Mouse (Mus musculus) left cerebral cortex, adult 18-20 months (tissue): ENCODE data around the gene Madcam1. TPM values are rescaled to one million over a fixed set of nuclear protein-coding genes. Genes with fewer than 3 reads are reported as not detected.

ENCODE experiments used
- DNase-seq, 2 experiments: peaks; one replicate each; pipeline ENCODE4 v3.0.0; 2021 to 2022; ENCODE audit warnings: low spot score in 2 of 2, mixed read lengths in 1 of 2
- long read RNA-seq, 2 experiments: library from polyadenylated mRNA; stranded (forward); transcript quantifications; one replicate each; pipeline ENCODE4 v2.0.0; 2021
- total RNA-seq, 2 experiments: library from RNA; stranded (reverse); gene quantifications; 2 replicates each; pipeline ENCODE4 v1.2.3; 2021

Madcam1 gene
- total RNA-seq = not detected
- long read RNA-seq, experiment 1 = 0 reads
- long read RNA-seq, experiment 2 = 0 reads

DNA sequence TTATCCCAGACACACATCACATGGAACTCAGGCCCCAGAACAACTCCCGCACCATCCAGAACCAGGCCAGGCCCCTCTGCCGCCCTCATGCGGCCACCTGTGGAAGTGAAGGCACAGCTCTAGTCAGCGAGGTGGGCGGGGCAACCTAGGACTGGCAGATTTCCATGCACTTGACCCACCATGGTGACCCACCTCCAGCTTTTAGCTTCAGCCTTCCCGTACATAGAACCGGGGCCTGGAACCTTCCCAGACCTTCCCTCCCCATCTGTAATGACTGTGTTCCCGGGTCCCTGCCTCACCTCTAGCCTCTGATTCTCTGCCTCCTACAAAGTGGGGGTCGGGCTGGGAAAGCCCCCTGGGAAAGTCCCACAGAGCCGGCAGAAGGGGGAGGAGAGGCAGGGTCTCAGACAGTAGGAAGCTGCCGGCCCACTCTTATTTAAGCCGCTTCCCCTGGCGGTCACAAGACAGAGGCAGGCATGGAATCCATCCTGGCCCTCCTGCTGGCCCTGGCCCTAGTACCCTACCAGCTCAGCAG, at the start of gene Madcam1:
TSS of gene Madcam1 (plus strand) at position 429 of the 535 bp plus-strand sequence.
- DNase-seq = peak; percentile 61 to 66

DNA sequence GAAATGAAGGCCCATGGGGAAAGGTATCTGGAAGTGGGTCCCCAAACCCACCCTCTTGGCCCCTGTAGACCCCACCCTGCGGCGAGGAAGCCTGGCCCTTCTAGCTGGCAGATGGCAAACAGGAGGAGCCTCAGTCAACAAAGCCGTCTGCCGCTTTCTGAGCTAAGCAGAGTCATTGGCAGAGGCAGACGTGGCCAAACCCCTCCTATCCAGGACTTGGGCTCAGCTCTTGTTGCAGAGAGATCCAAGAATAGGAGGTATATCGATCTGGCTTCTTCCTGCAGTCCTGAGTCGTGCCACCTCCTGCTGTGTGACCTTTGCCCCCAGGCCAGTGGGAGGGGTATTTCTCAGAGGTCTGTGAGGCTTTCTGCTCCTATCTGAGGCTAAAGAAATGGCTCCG, 48.5 kb upstream of the Madcam1 start:
- peak in 1 of 2 experiments; percentile 40 for DNase-seq

DNA sequence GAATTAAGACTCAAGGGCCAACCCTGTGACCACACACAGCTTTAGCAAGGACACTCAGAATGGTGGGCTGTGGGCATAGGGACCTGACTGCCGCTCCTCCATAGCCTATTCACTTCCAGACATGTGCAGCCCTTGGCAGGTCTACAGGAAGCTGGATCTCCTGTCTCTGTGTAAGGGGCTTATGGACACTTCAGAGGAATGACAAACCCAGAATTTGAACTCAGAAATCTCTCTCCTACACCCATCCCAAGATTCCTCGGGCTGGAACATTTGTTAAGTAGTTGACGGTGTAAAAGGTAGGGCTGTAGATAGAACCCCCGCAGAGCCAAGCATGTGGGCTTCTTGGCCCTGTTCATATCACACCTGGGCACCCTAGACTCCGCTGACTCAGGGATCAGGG, 48.0 kb upstream of the Madcam1 start:
- DNase-seq = no peak

DNA sequence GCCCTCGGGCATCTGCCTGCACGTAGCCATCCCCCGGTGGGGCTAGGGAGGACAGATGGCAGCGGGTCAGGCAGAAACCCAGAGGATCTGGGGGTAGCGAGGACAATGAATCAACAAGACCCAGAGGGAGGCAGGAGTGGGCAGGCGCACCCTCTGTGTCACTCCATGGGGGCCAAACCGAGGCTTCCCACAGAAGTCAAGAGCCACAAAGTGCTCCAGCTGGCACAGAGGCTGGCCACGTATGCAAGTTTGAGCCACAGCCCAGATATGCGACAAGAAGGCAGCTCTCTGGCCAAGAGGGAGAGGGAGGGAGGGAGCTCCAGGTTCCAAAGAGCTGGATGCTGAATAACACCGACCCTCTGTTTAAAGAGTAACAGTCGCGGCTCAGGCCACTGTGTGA, 40.4 kb upstream of the Madcam1 start:
- no peak for DNase-seq

DNA sequence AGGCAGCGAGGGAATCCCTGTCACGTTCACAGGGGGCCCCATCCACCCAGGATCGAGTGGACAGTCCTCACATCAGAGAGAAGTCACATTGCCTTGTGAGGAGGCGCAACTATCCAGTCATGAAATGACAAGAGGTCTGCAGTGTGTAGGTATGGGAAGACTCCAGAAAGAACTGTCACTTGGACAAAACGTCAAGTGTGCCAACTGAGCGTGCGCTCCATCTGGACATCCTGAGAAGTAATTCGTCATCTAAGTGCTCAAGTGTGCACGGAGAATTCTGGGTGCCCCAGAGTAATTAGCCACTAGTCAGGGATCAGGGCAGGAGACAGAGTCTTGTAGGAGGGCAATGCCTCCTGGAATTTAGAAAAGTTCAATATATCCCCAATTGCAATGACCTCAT, 39.0 kb upstream of the Madcam1 start:
- DNase-seq = no peak

DNA sequence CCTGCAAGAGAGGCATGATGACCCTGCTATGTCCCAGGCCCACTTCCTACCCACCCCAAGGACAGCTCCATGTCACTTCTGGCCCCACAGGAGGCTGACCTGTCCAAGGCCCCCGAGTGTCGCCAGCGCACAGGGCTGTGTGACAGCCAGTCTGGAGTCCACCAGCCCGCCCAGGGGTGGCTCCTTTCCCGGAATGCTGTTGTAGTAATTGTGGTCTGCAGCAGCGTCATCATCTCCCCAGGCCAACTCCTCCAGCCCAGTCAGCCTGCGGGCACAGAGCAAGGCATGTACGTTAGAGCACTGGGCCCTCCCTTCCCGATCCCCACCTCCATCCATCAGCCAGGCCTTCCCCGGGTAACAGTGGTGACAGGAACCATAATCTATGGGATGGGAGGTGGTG, 38.2 kb upstream of the Madcam1 start:
- DNase-seq = no peak

DNA sequence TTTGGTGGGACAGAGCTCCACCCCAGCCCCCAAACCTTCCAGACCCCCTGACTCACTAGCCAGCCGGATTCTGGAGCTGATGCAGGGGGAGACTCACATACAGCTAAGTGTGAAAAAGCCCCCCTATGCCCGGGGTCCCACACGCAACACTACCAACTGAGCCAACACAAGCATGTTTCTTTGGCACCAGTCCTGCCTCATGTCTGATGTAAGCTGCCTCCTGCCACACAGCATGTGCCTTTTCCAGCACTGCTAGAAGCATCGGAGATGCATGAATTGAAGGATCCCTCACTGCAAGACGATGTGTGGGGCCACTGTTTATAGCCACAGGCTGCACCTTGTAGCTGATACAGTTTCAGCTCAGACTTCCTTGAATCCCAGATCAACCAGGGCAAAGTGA, 36.0 kb upstream of the Madcam1 start:
- DNase-seq = no peak

DNA sequence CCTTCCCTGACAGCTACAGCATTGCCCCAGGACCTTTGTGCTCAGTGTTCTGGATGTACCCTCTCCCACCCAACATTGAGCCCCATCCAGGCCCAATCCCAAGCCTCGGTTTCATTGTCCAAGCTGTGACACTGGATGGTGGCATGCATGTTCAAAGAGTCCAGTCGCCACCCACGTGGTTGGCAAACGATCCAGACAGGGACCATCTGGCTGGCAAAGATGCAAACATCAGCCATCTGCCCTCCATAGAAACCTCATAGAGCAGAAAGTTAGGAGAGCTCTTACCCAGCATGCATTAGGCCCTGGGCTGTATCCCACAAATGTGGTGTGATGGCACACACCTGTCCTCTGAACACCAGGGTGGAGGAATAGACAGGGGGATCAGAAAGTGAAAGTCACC, 32.9 kb upstream of the Madcam1 start:
- DNase-seq = peak; percentile 58 to 75

DNA sequence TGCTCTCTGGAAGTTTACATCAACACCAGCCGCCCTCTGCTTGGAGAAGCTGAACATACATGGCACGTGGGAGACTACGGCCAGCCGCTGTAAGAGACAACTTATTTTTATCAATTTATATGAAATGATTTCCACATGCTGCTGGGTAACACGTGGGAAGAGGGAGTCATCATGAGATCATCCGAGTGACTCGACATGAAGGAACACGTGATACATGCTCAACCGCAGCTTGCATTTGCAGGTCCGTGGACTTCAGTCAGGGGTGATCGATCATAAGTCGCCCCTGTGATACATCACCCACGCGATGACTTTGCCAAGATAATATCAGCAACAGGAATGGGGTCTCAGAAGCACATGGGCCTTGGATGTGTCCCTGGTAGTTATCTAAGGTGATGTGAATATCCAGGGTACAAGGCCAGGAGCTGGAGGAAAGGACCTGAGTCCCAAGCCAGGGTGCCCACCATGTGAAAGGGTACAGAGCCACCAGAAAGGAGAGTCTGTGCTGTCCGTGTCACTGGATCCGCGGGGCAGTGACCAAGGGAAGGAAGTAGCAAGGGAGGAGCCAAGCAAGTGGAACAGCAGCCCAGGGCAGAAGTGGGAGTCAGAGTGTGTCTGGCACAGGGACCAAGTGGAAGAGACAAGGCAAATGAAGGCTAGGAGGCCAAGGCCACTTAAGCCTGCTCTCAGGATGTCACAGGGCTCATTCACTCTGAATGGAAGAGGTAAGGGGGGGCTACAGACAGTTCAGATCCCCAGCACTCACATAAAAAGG, 31.2 kb upstream of the Madcam1 start:
- DNase-seq = peak in 1 of 2 experiments; percentile 42

DNA sequence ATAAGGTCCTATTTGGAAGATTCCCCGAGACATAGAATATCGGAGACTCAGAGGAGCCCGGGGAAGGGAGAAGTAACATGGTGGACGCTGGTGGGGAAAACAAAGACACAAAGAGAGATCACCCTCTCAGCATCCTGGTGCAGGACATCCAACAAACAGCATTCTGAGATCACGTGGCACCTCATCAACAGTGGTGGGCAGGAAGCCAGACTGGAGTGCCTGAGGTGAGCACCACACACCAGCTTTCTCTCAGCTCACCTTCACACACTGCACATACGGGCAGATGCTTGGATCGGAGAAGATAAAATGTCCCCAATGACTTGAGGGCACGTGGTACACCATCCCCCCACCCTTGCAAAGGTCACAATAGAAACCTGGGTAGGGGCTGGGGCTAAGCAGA, 28.1 kb upstream of the Madcam1 start:
- no peak for DNase-seq

DNA sequence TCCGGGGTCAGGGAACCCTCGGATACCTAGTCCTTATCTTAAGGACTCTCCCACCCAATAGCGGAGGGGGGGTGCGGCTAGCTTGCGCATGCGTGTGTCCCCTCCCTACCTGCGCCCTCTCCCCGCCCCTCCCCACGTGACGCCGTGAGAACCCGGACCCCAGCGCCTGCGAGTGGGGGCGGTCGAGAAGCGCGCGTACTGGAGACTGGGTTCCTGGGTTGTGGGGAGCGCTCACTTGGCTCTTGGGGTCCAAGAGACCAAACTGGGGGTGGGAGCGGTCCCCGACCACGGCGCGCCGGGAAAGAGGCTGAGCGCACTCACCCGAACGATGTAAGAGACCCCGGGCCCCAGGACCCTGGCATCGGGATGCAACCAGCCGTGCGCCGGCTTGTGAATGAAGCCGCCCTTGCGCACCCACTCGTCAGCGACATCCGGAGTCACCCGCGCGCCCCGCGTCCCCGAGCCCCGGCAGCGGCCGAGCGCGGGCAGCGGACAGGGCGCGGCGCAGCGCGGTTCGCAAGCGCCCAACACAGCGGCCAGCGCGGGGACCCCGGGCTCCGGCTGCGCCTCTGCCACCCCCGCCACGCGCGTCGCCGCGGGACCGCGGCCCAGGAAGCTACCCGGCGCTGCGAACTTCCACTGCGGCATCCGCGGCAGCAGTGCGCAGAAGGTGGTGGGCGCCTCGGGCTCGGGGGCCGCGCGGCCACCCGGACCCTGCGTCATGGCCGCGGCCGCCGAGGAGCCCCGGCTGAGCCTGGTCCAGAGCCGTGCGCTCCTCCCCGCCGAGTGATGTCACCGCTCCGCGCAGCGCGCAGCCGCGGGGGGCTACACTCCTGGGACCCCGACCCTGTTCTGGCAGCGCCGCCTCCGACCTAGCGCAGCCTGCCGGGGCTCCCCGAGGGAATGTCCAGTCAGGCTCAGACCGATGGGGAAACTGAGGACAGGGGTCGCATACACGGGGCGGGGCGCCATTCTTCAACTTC, 26.9 kb upstream of the Madcam1 start, which contains the start of gene Shc2:
TSS of gene Shc2 (minus strand) at position 791 of the 983 bp plus-strand sequence.
- peak; percentile 81 to 86 for DNase-seq

DNA sequence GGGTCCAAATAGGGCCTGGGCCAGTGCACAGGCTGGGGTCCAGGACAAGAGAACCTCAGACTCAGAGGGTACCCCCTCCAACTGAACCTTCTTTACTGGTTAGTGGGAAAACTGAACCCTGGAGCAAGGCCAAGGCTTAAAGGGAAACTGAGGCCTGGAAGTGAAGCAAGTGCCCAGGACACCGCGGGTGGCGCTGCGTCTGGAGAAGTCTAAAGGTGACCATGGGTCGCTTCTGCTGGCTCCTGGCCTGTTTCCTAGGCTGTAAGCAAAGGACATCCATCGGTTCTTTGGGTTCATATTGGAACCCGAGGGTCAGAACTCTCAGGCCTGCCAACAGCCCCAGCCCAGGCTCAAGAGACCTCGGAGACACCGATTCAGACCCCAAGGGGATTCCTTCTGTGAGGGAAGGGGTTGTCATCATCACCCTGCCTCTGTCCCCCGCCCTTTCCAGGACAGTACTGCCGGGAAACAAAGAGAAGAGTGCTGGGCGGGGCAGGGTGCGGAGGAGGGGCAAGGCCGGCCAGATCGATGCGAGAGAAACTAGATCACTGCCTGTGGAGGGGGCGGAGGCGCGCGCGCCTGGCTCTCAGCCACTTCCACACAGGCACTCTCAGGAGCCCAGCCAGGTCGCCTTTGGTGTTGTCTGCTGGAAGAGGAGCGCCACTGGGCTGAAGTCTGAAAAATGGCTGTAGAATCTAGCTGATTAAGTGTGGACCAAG, 25.7 kb upstream of the Madcam1 start:
- DNase-seq = peak; percentile 67 to 81

DNA sequence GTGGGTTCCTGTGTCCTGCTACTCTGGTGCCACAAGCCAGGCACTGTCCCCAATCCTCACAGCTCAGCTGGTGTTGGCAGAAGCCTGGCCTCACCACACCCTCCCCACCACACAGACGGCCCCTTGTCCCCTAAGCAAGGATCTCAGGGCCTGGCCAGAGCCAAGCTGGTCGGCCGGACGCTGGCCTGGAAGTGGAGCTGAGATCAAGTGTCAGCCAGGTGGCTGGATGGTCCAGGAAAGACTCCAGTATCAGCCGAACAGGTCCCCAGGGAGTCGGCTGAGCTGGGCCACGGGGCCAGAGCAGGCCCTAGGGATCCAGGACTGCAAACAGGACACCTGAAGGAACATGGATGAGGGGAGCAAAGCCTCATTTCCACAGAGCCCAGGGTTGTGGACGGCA, 18.6 kb upstream of the Madcam1 start, which contains the start of gene Odf3l2:
TSS of gene Odf3l2 (minus strand) at position 28 of the 400 bp plus-strand sequence.
- no peak for DNase-seq

DNA sequence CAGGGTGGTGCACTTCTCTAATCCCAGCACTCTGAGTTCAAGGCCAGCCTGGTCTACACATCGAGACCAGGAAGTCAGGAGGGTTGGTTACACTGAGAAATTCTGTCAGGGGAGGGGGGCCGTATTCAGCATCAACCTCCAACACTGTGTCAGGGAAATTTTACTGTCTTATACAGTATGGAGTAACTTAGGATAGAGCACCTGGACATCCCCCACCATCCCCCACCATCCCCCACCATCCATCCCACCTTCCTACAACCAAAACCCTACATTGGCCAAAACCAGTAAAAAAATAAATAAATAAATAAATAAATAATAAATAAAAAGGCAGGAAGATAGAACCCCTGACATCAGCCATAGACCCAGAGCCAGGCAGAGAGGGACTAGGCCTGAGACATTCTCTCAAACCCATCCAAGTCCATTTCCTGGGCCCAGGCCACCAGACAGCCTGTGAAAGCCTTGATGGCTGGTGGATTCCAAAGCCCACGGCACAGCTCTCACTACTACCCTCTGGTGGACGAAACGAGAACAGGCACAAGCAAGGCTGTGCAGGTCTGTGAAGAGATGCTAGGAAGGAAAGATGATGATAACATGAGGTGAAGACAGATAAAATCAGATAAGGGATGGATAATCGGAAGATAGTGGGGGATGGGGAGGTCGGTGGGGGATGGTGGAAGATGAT, 15.1 kb upstream of the Madcam1 start:
- peak; percentile 82 to 89 for DNase-seq

DNA sequence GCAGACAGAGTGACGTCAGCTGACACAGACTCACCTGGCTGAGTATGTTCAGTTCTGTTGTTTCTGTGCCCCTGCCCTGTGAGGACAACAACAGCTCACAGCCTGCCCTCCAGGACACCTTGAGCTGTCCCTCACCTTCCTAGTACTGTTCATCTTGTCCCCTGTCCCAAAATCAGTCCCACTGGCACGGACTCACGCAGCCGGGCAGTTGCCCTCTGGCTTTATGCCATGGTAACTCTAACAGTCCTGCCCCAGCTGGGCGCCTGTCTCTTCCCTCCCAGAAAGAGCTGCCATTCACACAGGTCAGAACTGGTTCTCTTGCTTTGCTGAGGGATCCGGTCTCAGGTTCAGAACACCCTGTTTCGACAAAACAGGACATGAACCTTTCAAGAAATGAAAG, 11.6 kb upstream of the Madcam1 start:
- no peak for DNase-seq

DNA sequence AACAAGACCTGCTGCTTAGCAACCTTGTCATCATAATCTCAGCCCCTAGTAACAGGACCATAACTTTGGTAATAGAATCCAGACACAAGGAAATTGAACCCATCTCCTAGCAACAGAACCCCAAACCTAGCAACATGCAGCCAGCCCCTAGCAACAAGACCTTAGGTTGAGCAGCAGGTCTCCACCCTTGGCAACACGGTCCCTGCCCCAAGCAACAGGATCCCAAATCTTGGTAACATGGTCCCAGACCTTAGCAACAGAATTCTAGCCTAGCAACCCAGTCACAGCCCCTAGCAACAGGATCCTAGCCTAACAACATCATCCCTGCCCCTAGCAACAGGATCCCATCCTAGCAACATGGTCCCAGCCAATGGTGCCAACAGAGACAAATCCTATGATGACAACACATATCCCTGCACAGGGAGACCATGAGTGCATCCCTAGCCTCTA, 9.4 kb upstream of the Madcam1 start:
- DNase-seq = no peak

DNA sequence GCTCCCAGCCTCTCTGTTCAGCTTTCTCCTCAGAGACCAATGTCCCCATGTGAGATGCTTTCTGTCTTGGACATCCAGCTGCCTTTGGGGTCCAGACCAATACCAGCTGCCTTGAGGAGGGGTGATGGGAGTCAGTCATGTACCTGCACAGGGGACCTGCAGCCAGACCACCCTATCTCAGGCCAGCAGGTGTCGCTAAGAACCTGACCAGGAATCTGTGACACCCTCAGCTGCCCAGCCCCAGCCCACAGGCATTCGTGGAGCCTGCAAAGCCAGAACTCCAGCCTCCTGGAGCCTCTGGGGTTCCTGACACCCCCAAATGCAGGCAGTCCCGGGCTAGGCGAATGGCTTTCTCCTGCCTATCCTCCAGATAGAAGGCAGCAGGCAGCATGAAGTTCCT, 5.5 kb upstream of the Madcam1 start:
- DNase-seq = no peak

DNA sequence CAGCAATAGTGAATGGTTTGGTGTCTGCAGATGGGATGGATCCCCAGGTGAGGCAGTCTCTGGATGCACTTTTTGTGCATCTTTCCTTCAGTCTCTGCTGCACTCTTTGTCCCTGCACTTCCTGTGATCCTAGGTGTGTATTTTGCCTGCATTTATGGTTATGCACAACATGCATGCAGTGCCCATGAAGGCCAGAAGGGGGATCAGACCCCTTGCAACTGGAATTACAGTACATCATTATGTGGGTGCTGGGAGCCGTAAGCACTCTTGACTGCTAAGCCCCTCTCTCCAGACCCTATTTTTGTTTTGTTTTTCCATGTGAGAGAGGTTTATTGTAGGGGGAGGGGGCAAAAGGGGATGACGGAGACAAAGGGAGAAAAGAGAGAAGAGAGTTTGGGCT, 4.1 kb upstream of the Madcam1 start:
- no peak for DNase-seq

DNA sequence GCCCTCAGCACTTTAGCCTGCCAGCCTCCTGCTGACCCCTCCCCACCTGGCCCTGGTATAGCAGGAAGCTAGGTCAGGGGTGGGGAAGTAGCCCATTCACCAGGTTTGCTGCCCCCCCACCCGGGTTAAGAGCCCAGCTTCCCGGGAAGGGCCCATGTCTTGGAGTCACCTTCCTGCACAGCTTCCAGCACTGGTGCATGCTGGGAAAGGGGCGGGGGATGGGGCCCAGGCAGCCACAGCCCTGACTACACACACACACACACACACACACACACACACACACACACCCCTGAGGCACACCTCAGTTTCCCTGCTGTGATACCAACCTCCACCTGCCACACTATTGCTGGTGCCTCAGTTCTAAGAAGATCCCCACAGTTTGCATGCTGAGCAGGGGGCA, 2.5 kb upstream of the Madcam1 start:
- DNase-seq = no peak

DNA sequence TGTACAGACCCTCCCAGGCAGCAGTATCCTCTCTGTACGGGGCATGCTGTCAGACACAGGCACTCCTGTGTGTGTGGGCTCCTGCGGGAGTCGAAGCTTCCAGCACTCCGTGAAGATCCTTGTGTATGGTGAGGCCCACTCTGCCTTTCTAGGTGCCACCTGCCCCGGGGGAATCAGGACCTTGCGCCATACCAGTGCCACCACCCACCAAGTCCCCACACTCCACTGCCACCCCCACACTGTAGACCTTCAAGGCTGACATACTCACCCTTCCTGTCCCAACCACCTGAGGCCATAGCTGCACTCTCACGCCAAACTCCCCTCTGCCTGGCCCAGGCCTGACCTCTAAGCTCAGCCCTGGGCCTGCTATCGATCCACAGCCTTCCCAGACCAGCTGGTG, 692 bp downstream of the Madcam1 start:
- DNase-seq = no peak
